Mouse (Mus musculus) liver, postnatal 0 days (tissue): Measurements from ENCODE around the gene Cpeb3. TPM values are rescaled to one million over a fixed set of nuclear protein-coding genes. Genes with fewer than 3 reads are reported as not detected.
A peak's percentile ranks its signal among the peaks of the same experiment; 100 is the strongest.

Experiments
- ATAC-seq: fragments of 200-750 bp; cut with Nextera tagmentation; 2 replicates; pipeline ENCODE4 v1.8.0; 2017; ENCODE audit warnings: mild to moderate bottlenecking, moderate library complexity
- DNase-seq: peaks from one replicate; pipeline ENCODE4 v3.0.0-alpha.2; 2016
- H3K27ac ChIP-seq: fragments of 300-500 bp; sonication (generic); 2 replicates; pipeline ENCODE4 v1.5.1; 2014; ENCODE audit warnings: antibody characterized with exemption, moderate library complexity, mild to moderate bottlenecking, low read depth
- H3K27me3 ChIP-seq: fragments of 300-500 bp; sonication (generic); 2 replicates; pipeline ENCODE4 v1.6.1; 2014; ENCODE audit warnings: low read length, control low read depth, mixed read lengths; ENCODE audit not compliant: insufficient read depth
- H3K36me3 ChIP-seq: fragments of 300-500 bp; sonication (generic); replicated peaks from 2 replicates; pipeline ENCODE4 v1.6.1; 2014; ENCODE audit warnings: mild to moderate bottlenecking, control low read depth, low read length, moderate library complexity, mixed read lengths; ENCODE audit not compliant: insufficient read depth
- H3K4me1 ChIP-seq: fragments of 300-500 bp; sonication (generic); 2 replicates; pipeline ENCODE4 v1.6.1; 2014; ENCODE audit warnings: antibody characterized with exemption, mild to moderate bottlenecking, control low read depth; ENCODE audit not compliant: insufficient read depth
- H3K4me2 ChIP-seq: fragments of 300-500 bp; sonication (generic); 2 replicates; pipeline ENCODE4 v1.6.1; 2014; ENCODE audit warnings: low read depth, mild to moderate bottlenecking, low read length, moderate library complexity, mixed read lengths
- H3K4me3 ChIP-seq: fragments of 300-500 bp; sonication (generic); 2 replicates; pipeline ENCODE4 v1.5.1; 2014; ENCODE audit warnings: low read depth, low read length
- H3K9ac ChIP-seq: fragments of 300-500 bp; sonication (generic); replicated peaks from 2 replicates; pipeline ENCODE4 v1.6.1; 2014; ENCODE audit warnings: mild to moderate bottlenecking, moderate library complexity
- H3K9me3 ChIP-seq: fragments of 300-500 bp; sonication (generic); 2 replicates; pipeline ENCODE4 v1.6.1; 2016; ENCODE audit warnings: mild to moderate bottlenecking, control low read depth, low read length, mixed read lengths
- CTCF ChIP-seq: sonication (generic); IDR thresholded peaks from 2 replicates; pipeline ENCODE4 v1.5.1; 2016; ENCODE audit warnings: antibody characterized with exemption, low read depth
- EP300 ChIP-seq: IDR thresholded peaks from 2 replicates; pipeline ENCODE4 v1.6.1; 2016; ENCODE audit warnings: antibody characterized with exemption, low read depth, mild to moderate bottlenecking
- WGBS: fragments of 180-500 bp; shearing (Covaris S2); extraction: QIAGEN DNeasy Blood & Tissue Kit; methylation state at CpG from one replicate; pipeline ENCODE4 v1.1.7; 2014; ENCODE audit not compliant: insufficient replicate concordance; 5-methylcytosine and 5-hydroxymethylcytosine counted together
- polyA plus RNA-seq: library from polyadenylated mRNA; unstranded; fragments of >200 nt; fragmentation: Nextera tagmentation; extraction: Ambion mirVana; gene quantifications from 2 replicates; pipeline ENCODE4 v1.2.1, GENCODE M21; 2015

Cpeb3 gene
- polyA plus RNA-seq, 1 experiment from 2014 or later, result 2.1 TPM

GRCm38 (mm10) chr19:37241201-37241600 is 32.8 kb upstream of the Cpeb3 start:
- 67% methylated on average over 5 of the region's 5 CpGs for WGBS
- no peak for ATAC-seq
- Histone ChIP-seq H3K9ac (no peak overlapping the region), H3K4me1 (peaks cover 19% of the 10 kb centered on the region), H3K4me2 (no peak overlapping the region), H3K27me3 (no peaks in the 10 kb centered on the region), H3K36me3 (no peaks in the 10 kb centered on the region), H3K4me3 (no peak overlapping the region), H3K27ac (no peak overlapping the region), H3K9me3 (no peaks in the 10 kb centered on the region)
- DNase-seq, result no peak
- TF ChIP-seq CTCF (peak; percentile 54), EP300 (no peak)

DNA sequence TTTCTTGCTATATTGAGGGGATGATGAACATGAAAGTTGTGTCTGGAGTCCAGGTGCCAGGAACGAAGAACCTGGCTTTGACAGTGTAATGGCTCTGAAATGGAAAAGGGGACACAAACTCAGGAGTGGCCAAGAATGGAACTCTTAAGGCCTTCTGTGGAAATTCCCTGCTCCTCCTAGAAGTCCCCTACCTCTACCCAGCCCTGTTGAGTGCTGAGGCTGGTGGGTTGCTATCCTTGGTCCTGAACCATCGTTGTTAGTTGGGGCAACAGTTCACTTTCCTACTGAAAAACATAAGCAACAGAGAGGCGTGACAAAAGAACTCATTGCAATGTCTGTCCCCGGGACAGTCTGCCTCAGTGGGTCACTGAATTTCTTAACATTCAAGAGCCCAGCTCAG is 30.7 kb upstream of the Cpeb3 start:
- H3K4me2 ChIP-seq, result peak overlapping the region; percentile 60; the same call in 1 of the 2 replicates
- TF ChIP-seq CTCF (no peak), EP300 (no peak)
- peaks cover 4% of the 10 kb centered on the region for H3K27me3 ChIP-seq
- no peak overlapping the region for H3K4me3 ChIP-seq
- H3K27ac ChIP-seq, result peak overlapping the region; percentile 93
- H3K9me3 ChIP-seq, result no peaks in the 10 kb centered on the region
- peaks cover 29% of the 10 kb centered on the region for H3K4me1 ChIP-seq
- WGBS, result 31% methylated on average over 4 of the region's 4 CpGs
- no peak overlapping the region for H3K9ac ChIP-seq
- DNase-seq (peak; percentile 61), ATAC-seq (no peak)
- no peaks in the 10 kb centered on the region for H3K36me3 ChIP-seq

GRCm38 (mm10) chr19:37238651-37239050 is 30.2 kb upstream of the Cpeb3 start:
- ATAC-seq (peak; percentile 18), DNase-seq (peak; percentile 38)
- H3K4me2 ChIP-seq, result peak overlapping the region; percentile 60
- TF ChIP-seq CTCF (no peak), EP300 (no peak)
- WGBS, result 33% methylated on average over 7 of the region's 7 CpGs
- H3K36me3 ChIP-seq, result no peaks in the 10 kb centered on the region
- H3K27me3 ChIP-seq, result peaks cover 6% of the 10 kb centered on the region
- no peak overlapping the region; the same call in 1 of the 2 replicates for H3K9ac ChIP-seq
- H3K4me1 ChIP-seq, result peaks cover 33% of the 10 kb centered on the region
- no peaks in the 10 kb centered on the region for H3K9me3 ChIP-seq
- peak overlapping the region; percentile 93 for H3K27ac ChIP-seq
- H3K4me3 ChIP-seq, result peak overlapping the region; percentile 10; the same call in 1 of the 2 replicates

GRCm38 (mm10) chr19:37237712-37238437 is 29.5 kb upstream of the Cpeb3 start:
- peaks cover 6% of the 10 kb centered on the region for H3K27me3 ChIP-seq
- peak; percentile 89 for DNase-seq
- H3K4me3 ChIP-seq, result peak overlapping the region; percentile 19; the same call in 1 of the 2 replicates
- peaks cover 33% of the 10 kb centered on the region for H3K4me1 ChIP-seq
- H3K9ac ChIP-seq, result peak overlapping the region; percentile 59; the same call in 1 of the 2 replicates
- ATAC-seq, result peak; percentile 87
- TF ChIP-seq EP300, result peak; percentile 99
- peak; percentile 45 for TF ChIP-seq CTCF
- H3K27ac ChIP-seq, result peak overlapping the region; percentile 93
- H3K9me3 ChIP-seq, result no peaks in the 10 kb centered on the region
- WGBS, result 8% methylated on average over 15 of the region's 15 CpGs
- no peaks in the 10 kb centered on the region for H3K36me3 ChIP-seq
- H3K4me2 ChIP-seq, result peak overlapping the region; percentile 60

DNA sequence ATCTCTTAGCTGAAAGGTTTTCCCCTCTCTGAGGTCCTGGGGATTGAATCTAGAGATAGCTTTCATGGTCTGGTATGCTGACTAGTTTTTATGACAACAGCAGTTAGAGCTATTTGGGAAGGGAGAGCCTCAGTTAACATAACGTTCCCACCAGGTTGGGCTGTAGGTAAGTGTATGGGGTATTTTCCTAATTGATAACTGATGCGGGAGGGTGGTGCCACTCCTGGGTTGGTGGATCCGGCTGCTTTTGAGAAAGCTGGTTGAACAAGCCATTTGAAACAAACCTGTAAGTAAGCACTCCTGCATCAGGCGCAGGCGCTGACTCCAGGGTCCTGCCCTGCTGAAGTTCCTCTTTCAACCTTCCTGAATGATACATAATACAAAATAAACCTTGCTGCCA is 28.9 kb upstream of the Cpeb3 start:
- Histone ChIP-seq H3K4me2 (peak overlapping the region; percentile 60), H3K27me3 (peaks cover 6% of the 10 kb centered on the region), H3K36me3 (no peaks in the 10 kb centered on the region), H3K9me3 (no peaks in the 10 kb centered on the region), H3K27ac (peak overlapping the region; percentile 93), H3K4me1 (peaks cover 33% of the 10 kb centered on the region), H3K4me3 (no peak overlapping the region), H3K9ac (peak overlapping the region; percentile 59)
- DNase-seq (peak; percentile 47), ATAC-seq (peak; percentile 11)
- TF ChIP-seq EP300 (no peak; the same call in 1 of the 2 replicates), CTCF (no peak)
- WGBS, result 27% methylated on average over 5 of the region's 5 CpGs

GRCm38 (mm10) chr19:37235818-37236217 is 27.4 kb upstream of the Cpeb3 start:
- Histone ChIP-seq H3K27ac (peak overlapping the region; percentile 93), H3K9ac (no peak overlapping the region), H3K4me1 (peaks cover 36% of the 10 kb centered on the region), H3K4me3 (no peak overlapping the region), H3K27me3 (peaks cover 6% of the 10 kb centered on the region), H3K9me3 (no peaks in the 10 kb centered on the region), H3K4me2 (peak overlapping the region; percentile 79; the same call in 1 of the 2 replicates), H3K36me3 (no peaks in the 10 kb centered on the region)
- DNase-seq (peak; percentile 76), ATAC-seq (no peak)
- TF ChIP-seq EP300, result peak; percentile 40; the same call in 1 of the 2 replicates
- TF ChIP-seq CTCF, result no peak
- 60% methylated on average over 8 of the region's 8 CpGs for WGBS
